Mouse (Mus musculus) bone marrow, adult 2 months (tissue): Measurements from ENCODE around the gene Olfr1436.

ENCODE experiments used
- CTCF ChIP-seq: fragments of 200-500 bp; IDR thresholded peaks from 2 replicates; pipeline ENCODE4 v1.5.1; 2011; ENCODE audit warnings: low read length, control low read depth; ENCODE audit not compliant: control insufficient read depth, insufficient read depth
- POLR2A ChIP-seq: fragments of 200-500 bp; IDR thresholded peaks from 2 replicates; pipeline ENCODE4 v1.6.1; 2011; ENCODE audit warnings: low read depth, mild to moderate bottlenecking, control low read depth, low read length, borderline replicate concordance; ENCODE audit not compliant: control insufficient read depth

DNA sequence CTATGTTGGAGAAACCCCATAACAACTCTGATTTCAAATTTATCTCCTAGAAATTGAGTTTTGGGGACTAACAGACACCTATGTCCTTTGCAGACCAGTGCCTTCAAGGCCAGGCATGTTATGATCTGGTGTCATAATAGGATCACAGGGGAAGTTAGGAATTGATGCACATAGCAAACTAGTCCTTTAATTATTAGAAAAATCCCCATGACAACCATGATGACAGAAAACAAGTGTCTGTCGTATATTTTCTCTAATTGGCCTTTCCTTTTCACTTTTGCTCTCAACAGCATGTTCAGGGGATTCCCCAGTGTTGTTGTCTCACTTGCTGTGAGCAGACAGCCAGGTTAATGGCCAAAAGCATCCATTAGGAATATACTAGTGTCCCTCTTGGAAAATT, 38.2 kb downstream of the Olfr1436 start, which contains the start of gene Olfr235:
- TF ChIP-seq POLR2A = no peak
- no peak for TF ChIP-seq CTCF
